Mouse (Mus musculus): ENCODE data around the gene Cxcl5. TPM values are rescaled to one million over a fixed set of nuclear protein-coding genes. Genes with fewer than 3 reads are reported as not detected.
A peak's percentile ranks its signal among the peaks of the same experiment; 100 is the strongest.

The Cxcl5 gene
- polyA plus RNA-seq, 1 experiment from 2014 or later: 0.19 TPM

DNA sequence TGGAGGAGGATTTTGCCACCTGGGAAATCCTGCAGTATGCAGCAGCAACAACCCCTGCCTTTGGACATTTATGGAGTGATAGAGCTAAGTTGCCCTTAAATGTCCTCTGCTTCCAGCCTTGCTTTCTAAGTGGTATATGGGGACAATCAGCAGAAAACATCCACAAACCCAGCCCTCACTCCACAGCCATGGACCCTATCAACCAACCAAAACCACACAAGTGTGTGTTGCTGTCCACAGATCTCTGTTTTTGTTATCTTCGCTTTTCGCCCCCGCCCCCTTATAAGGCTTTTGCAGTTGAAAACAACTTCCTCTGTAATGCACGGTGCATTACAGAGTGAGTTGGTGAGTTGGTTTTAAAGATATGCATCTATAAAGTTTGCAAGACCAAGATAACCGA is 16.4 kb downstream of the Cxcl5 start:
- H3K4me2 ChIP-seq (ENCODE audit: low read depth, low read length): no peak overlapping the region
- no peak for ATAC-seq (ENCODE audit: insufficient read depth, low FRiP score)
- no peaks in the 10 kb centered on the region for H3K9me3 ChIP-seq (replicated peaks; ENCODE audit: control insufficient read depth, low read length)
- H3K27ac ChIP-seq (ENCODE audit: low read length): no peak overlapping the region
- H3K4me1 ChIP-seq (ENCODE audit: control insufficient read depth, insufficient read depth, low read length): peaks cover 7% of the 10 kb centered on the region; the same call in 1 of the 2 replicates
- H3K4me3 ChIP-seq (replicated peaks; ENCODE audit: low read length): no peak overlapping the region
- WGBS: 80% methylated on average over 5 of the region's 5 CpGs
- H3K27me3 ChIP-seq (ENCODE audit: control insufficient read depth, insufficient read depth, low read length): no peaks in the 10 kb centered on the region
- H3K36me3 ChIP-seq (ENCODE audit: control insufficient read depth, insufficient read depth, low read length): no peaks in the 10 kb centered on the region
- no peak overlapping the region for H3K9ac ChIP-seq (ENCODE audit: low read length)

DNA sequence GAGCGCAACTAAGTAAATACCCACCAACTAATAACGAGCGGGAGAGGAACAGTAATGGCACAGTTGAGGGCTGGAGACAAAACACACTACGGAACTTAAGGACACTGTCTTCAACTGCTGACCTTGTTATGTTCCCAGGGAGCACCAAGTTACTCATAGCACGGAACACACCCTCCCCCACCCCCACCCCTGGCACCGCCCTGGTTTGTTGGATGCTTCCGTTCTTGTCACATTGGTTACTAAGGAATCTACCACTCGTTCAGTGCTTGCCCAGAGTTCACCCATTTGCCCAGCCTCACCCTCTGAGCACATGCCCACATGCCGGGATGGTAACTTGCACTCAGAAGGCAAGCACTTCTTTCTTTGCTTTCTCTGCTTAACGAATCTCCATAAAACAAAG is 18.5 kb downstream of the Cxcl5 start:
- Histone ChIP-seq H3K4me1 (ENCODE audit: control insufficient read depth, insufficient read depth, low read length) (peaks cover 4% of the 10 kb centered on the region; the same call in 1 of the 2 replicates), H3K9me3 (replicated peaks; ENCODE audit: control insufficient read depth, low read length) (no peaks in the 10 kb centered on the region), H3K4me3 (replicated peaks; ENCODE audit: low read length) (no peak overlapping the region), H3K4me2 (ENCODE audit: low read depth, low read length) (no peak overlapping the region), H3K36me3 (ENCODE audit: control insufficient read depth, insufficient read depth, low read length) (no peaks in the 10 kb centered on the region), H3K27me3 (ENCODE audit: control insufficient read depth, insufficient read depth, low read length) (no peaks in the 10 kb centered on the region), H3K9ac (ENCODE audit: low read length) (no peak overlapping the region), H3K27ac (ENCODE audit: low read length) (no peak overlapping the region)
- no peak for ATAC-seq (ENCODE audit: insufficient read depth, low FRiP score)
- 82% methylated on average over 10 of the region's 10 CpGs for WGBS

DNA sequence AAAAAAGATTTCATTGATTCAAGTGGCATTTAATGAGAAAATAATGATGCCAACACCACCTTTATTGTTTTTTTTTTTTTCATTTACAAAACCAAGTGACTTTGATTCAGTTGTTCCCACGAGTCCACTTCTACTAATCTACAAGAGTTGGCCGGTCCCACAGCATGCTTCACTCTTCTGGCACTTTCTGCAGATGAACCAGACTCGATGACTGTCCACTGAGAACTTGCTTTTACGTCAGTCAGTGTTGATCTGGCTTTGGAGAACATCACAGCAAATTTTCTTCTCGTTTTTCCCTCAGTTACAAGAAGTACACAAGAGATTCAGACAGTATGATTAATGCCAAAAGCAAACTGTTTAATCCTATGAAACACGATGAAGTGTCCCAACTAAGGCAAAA is 19.7 kb downstream of the Cxcl5 start:
- no peak for ATAC-seq (ENCODE audit: insufficient read depth, low FRiP score)
- Histone ChIP-seq H3K27me3 (ENCODE audit: control insufficient read depth, insufficient read depth, low read length) (no peaks in the 10 kb centered on the region), H3K9me3 (replicated peaks; ENCODE audit: control insufficient read depth, low read length) (no peaks in the 10 kb centered on the region)

DNA sequence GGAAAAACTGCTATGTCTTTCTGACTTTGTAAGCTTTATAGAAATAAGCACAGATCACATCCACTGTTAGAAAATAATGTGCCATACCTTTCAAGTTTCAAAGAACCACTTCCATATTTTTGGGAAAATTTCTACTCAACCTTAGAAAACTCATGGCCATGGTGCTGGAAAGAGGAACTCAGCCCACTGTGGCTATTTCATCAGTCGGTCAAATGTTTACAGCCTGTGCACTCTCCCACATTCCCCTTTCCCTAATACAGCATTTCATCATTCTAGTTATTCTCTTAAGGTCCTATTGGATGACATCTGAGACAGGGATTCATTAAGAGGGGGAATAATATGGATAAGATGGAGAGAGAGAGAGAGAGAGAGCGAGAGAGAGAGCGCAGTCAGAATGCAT is 24.5 kb downstream of the Cxcl5 start:
- peaks cover 4% of the 10 kb centered on the region; the same call in 1 of the 2 replicates for H3K4me1 ChIP-seq (ENCODE audit: control insufficient read depth, insufficient read depth, low read length)
- H3K9me3 ChIP-seq (replicated peaks; ENCODE audit: control insufficient read depth, low read length): no peaks in the 10 kb centered on the region
- no peak overlapping the region for H3K4me3 ChIP-seq (replicated peaks; ENCODE audit: low read length)
- no peak overlapping the region for H3K4me2 ChIP-seq (ENCODE audit: low read depth, low read length)
- no peak for ATAC-seq (ENCODE audit: insufficient read depth, low FRiP score)
- no peaks in the 10 kb centered on the region for H3K27me3 ChIP-seq (ENCODE audit: control insufficient read depth, insufficient read depth, low read length)
- 71% methylated on average over 3 of the region's 3 CpGs for WGBS
- no peaks in the 10 kb centered on the region for H3K36me3 ChIP-seq (ENCODE audit: control insufficient read depth, insufficient read depth, low read length)
- H3K9ac ChIP-seq (ENCODE audit: low read length): no peak overlapping the region
- no peak overlapping the region for H3K27ac ChIP-seq (ENCODE audit: low read length)

More for the DNA sequence above, 19.7 kb downstream of the Cxcl5 start:
- Histone ChIP-seq H3K27ac (ENCODE audit: low read length) (no peak overlapping the region), H3K4me1 (ENCODE audit: control insufficient read depth, insufficient read depth, low read length) (no peaks in the 10 kb centered on the region), H3K9ac (ENCODE audit: low read length) (no peak overlapping the region), H3K4me3 (replicated peaks; ENCODE audit: low read length) (no peak overlapping the region), H3K4me2 (ENCODE audit: low read depth, low read length) (no peak overlapping the region), H3K36me3 (ENCODE audit: control insufficient read depth, insufficient read depth, low read length) (no peaks in the 10 kb centered on the region)
- WGBS: 62% methylated on average over 6 of the region's 6 CpGs

DNA sequence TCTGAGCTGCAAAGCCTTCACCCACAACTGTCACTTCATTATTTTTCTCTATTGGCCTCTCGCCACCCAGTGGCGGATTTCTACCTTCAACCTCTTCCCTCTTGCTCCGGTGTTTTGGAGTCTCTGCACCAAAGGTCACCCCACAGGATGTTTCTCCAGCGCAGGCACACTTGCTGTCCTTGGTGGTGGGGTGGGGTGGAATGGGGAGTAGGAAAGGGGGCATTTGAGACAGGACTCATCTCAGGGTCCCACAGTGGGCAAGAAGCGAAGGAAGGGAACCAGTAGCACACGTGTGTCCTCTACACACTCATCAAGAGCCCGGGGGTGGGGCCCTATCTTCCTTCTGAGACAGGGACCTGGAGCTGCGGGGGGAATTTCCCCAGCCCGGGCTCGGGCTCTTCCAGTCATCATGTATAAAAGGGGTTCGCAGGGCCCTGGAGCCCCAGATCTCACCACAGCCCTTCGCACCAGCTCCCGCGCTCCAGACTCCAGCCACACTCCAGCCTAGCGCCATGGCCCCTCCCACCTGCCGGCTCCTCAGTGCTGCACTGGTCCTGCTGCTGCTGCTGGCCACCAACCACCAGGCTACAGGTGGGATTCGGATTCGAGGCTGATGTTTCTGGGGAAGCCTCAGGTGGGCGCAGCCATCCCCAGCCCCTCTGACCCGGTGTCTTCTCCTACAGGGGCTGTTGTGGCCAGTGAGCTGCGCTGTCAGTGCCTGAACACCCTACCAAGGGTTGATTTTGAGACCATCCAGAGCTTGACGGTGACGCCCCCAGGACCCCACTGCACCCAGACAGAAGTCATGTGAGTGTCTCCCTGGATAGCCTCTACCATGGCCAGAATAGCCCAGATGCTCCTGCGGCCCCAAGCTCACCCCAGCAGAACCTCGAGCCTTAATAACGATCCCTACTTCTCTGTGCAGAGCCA is 26.8 kb downstream of the Cxcl5 start, which contains the start of gene Cxcl3:
Gene Cxcl3 (plus strand): TSS at position 445 of the 930 bp plus-strand sequence.
- Histone ChIP-seq H3K27ac (ENCODE audit: low read length) (no peak within 1 kb of the TSS), H3K4me3 (replicated peaks; ENCODE audit: low read length) (peak within 1 kb of the TSS; percentile 38), H3K36me3 (ENCODE audit: control insufficient read depth, insufficient read depth, low read length) (no peaks in the 10 kb centered on the region), H3K4me1 (ENCODE audit: control insufficient read depth, insufficient read depth, low read length) (peaks cover 4% of the 10 kb centered on the region; the same call in 1 of the 2 replicates), H3K9me3 (replicated peaks; ENCODE audit: control insufficient read depth, low read length) (no peaks in the 10 kb centered on the region), H3K4me2 (ENCODE audit: low read depth, low read length) (peak within 1 kb of the TSS; percentile 62), H3K9ac (ENCODE audit: low read length) (no peak within 1 kb of the TSS; the same call in 1 of the 2 replicates), H3K27me3 (ENCODE audit: control insufficient read depth, insufficient read depth, low read length) (no peaks in the 10 kb centered on the region)
- peak; percentile 74; the same call in 1 of the 2 replicates for ATAC-seq (ENCODE audit: insufficient read depth, low FRiP score)
- 19% methylated on average over 24 of the region's 26 CpGs for WGBS

DNA sequence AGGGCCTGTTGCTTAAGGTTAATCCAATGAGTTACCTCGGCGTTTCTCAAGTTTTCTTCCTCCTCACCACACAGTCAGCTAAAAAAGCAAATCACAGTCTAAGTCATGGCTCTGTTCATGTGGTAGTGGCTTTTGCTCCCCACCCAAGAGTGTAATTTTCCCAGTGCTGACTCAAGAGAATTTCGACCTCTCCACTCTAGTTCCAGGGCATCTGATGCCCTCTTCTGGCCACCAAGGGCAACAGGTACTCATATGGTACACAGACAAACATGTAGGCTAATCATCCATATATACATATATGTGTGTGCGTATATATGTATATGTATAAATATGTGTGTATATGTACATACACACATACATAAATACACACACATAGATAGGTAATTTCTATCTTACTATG is 29.0 kb downstream of the Cxcl5 start:
- Histone ChIP-seq H3K36me3 (ENCODE audit: control insufficient read depth, insufficient read depth, low read length) (no peaks in the 10 kb centered on the region), H3K4me1 (ENCODE audit: control insufficient read depth, insufficient read depth, low read length) (peaks cover 4% of the 10 kb centered on the region; the same call in 1 of the 2 replicates), H3K27me3 (ENCODE audit: control insufficient read depth, insufficient read depth, low read length) (no peaks in the 10 kb centered on the region), H3K4me2 (ENCODE audit: low read depth, low read length) (no peak overlapping the region), H3K27ac (ENCODE audit: low read length) (no peak overlapping the region), H3K9me3 (replicated peaks; ENCODE audit: control insufficient read depth, low read length) (no peaks in the 10 kb centered on the region), H3K4me3 (replicated peaks; ENCODE audit: low read length) (no peak overlapping the region), H3K9ac (ENCODE audit: low read length) (no peak overlapping the region)
- no peak for ATAC-seq (ENCODE audit: insufficient read depth, low FRiP score)
- 82% methylated on average over 4 of the region's 4 CpGs for WGBS

DNA sequence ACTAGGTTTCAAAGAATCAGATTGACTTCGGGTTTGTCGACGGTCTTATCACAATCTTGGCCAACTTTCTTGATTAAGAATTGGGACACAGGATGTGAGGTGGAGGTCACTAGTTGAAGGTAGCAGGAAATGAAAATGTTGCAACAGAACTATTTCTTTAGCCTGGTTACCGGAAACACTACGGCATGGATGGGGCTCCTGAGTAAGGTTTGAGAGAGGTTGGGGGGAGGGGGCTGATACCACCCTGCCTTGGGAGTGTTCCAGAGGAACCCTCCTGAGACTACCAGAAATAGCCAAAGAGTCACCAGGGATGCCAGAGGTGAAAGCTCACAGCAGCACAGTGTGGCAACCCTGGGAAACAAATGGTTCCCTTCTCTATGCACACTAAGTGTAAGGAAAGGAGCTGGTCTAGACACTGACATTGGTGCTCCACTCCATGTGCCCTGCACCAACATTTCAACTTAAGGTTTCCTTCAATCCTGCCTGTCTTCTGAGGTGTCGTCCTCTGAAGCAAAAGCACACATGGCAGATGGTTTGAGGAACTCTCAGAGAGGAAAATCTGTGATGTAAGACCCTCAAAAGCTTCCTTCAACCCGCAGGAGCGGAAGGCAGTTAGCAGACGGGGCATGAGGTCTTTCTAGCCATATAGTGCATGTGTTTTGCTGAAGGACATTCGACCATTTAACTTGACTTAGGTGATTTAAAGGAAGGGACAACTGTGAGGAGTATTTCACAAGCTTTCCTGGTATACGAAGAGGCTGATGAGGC is 30.3 kb downstream of the Cxcl5 start:
- no peak for ATAC-seq (ENCODE audit: insufficient read depth, low FRiP score)
- no peak overlapping the region for H3K4me3 ChIP-seq (replicated peaks; ENCODE audit: low read length)
- H3K4me2 ChIP-seq (ENCODE audit: low read depth, low read length): no peak overlapping the region
- no peaks in the 10 kb centered on the region for H3K9me3 ChIP-seq (replicated peaks; ENCODE audit: control insufficient read depth, low read length)
- H3K4me1 ChIP-seq (ENCODE audit: control insufficient read depth, insufficient read depth, low read length): peaks cover 4% of the 10 kb centered on the region; the same call in 1 of the 2 replicates
- no peaks in the 10 kb centered on the region for H3K27me3 ChIP-seq (ENCODE audit: control insufficient read depth, insufficient read depth, low read length)
- 71% methylated on average over 11 of the region's 11 CpGs for WGBS
- no peak overlapping the region for H3K27ac ChIP-seq (ENCODE audit: low read length)
- no peak overlapping the region for H3K9ac ChIP-seq (ENCODE audit: low read length)
- H3K36me3 ChIP-seq (ENCODE audit: control insufficient read depth, insufficient read depth, low read length): no peaks in the 10 kb centered on the region

DNA sequence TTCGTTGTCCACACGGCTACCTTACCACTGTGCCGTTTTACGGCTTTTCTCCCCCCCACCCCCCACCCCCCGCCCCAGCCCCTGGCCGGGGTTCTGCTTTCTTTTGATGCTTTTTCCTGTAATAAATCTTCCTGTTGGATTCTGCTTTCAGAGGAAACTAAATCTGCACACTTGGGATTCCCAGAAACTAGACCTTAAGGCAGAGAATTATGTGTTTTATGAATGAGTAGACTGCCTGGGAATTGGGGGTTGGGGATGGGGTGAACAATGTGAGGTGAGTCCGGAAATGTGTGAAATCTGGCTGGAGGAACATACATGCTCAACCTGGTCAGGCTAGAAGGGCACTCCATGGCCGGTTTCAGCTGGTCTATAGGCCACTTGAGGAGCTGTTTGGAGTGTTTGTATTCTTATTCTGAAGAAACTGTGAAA is 30.9 kb downstream of the Cxcl5 start:
- H3K4me2 ChIP-seq (ENCODE audit: low read depth, low read length): no peak overlapping the region
- H3K4me3 ChIP-seq (replicated peaks; ENCODE audit: low read length): no peak overlapping the region
- H3K27me3 ChIP-seq (ENCODE audit: control insufficient read depth, insufficient read depth, low read length): no peaks in the 10 kb centered on the region
- ATAC-seq (ENCODE audit: insufficient read depth, low FRiP score): no peak
- no peak overlapping the region for H3K27ac ChIP-seq (ENCODE audit: low read length)
- H3K36me3 ChIP-seq (ENCODE audit: control insufficient read depth, insufficient read depth, low read length): no peaks in the 10 kb centered on the region
- WGBS: 44% methylated on average over 8 of the region's 8 CpGs
- no peaks in the 10 kb centered on the region for H3K9me3 ChIP-seq (replicated peaks; ENCODE audit: control insufficient read depth, low read length)
- H3K9ac ChIP-seq (ENCODE audit: low read length): no peak overlapping the region
- H3K4me1 ChIP-seq (ENCODE audit: control insufficient read depth, insufficient read depth, low read length): peaks cover 4% of the 10 kb centered on the region; the same call in 1 of the 2 replicates

DNA sequence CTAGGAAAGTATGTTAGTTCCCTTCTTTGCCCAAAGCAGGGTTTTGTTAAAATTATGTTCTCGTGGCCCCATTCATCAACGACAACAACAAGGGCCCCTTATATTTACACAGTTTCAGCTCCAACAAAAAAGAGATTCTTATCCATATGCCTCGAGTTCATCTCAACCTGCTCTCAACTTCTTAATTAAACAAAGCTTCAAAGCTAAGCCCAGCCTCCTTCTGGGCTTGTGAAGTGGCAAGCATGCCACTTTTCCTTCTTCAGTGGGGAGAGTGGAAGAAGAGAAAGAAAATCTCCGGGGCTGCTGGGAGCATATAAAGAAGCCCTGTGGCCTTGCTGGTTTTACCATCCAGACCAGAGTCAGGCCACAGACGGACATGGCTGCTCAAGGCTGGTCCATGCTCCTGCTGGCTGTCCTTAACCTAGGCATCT is 35.0 kb downstream of the Cxcl5 start, which contains the start of gene Cxcl15:
Gene Cxcl15 (plus strand): TSS at position 340 of the 431 bp plus-strand sequence.
- Histone ChIP-seq H3K4me1 (ENCODE audit: control insufficient read depth, insufficient read depth, low read length) (no peaks in the 10 kb centered on the region), H3K27me3 (ENCODE audit: control insufficient read depth, insufficient read depth, low read length) (no peaks in the 10 kb centered on the region), H3K9me3 (replicated peaks; ENCODE audit: control insufficient read depth, low read length) (no peaks in the 10 kb centered on the region), H3K27ac (ENCODE audit: low read length) (no peak within 1 kb of the TSS), H3K9ac (ENCODE audit: low read length) (no peak within 1 kb of the TSS), H3K4me3 (replicated peaks; ENCODE audit: low read length) (no peak within 1 kb of the TSS), H3K4me2 (ENCODE audit: low read depth, low read length) (no peak within 1 kb of the TSS), H3K36me3 (ENCODE audit: control insufficient read depth, insufficient read depth, low read length) (no peaks in the 10 kb centered on the region)
- ATAC-seq (ENCODE audit: insufficient read depth, low FRiP score): peak; percentile 74; the same call in 1 of the 2 replicates
- 43% methylated on average over 5 of the region's 5 CpGs for whole genome bisulfite sequencing
